Mouse (Mus musculus) embryonic facial prominence, embryonic 11.5 days (tissue): ENCODE measurements around the gene Fam155a. TPM values are rescaled to one million over a fixed set of nuclear protein-coding genes. Genes with fewer than 3 reads are reported as not detected.

Experiments used
- ATAC-seq: fragments of 200-750 bp; cut with Nextera tagmentation; replicated peaks from 2 replicates; pipeline ENCODE4 v1.8.0; 2017; ENCODE audit warnings: low read depth; ENCODE audit not compliant: insufficient number of reproducible peaks, low FRiP score, low TSS enrichment
- DNase-seq: peaks from one replicate; pipeline ENCODE4 v3.0.0-alpha.2; 2015; ENCODE audit warnings: low spot score
- H3K27ac ChIP-seq: fragments of 300-500 bp; sonication (generic); replicated peaks from 2 replicates; pipeline ENCODE4 v1.5.1; 2014; ENCODE audit warnings: mild to moderate bottlenecking, low read depth, low read length, control low read depth
- H3K27me3 ChIP-seq: fragments of 300-500 bp; sonication (generic); 2 replicates; pipeline ENCODE4 v1.6.1; 2014; ENCODE audit warnings: mild to moderate bottlenecking, low read length, moderate library complexity, mixed read lengths; ENCODE audit not compliant: control insufficient read depth, insufficient read depth
- H3K36me3 ChIP-seq: fragments of 300-500 bp; sonication (generic); replicated peaks from 2 replicates; pipeline ENCODE4 v1.6.1; 2014; ENCODE audit warnings: low read depth, mild to moderate bottlenecking, low read length, moderate library complexity, mixed read lengths; ENCODE audit not compliant: control insufficient read depth, insufficient read depth
- H3K4me1 ChIP-seq: fragments of 300-500 bp; sonication (generic); 2 replicates; pipeline ENCODE4 v1.6.1; 2014; ENCODE audit warnings: low read length, mixed read lengths; ENCODE audit not compliant: control insufficient read depth, insufficient read depth
- H3K4me2 ChIP-seq: fragments of 300-500 bp; sonication (generic); 2 replicates; pipeline ENCODE4 v1.6.1; 2014; ENCODE audit warnings: low read depth, mild to moderate bottlenecking, control low read depth, low read length, moderate library complexity
- H3K4me3 ChIP-seq: fragments of 300-500 bp; sonication (generic); 2 replicates; pipeline ENCODE4 v1.5.1; 2014; ENCODE audit warnings: low read depth, low read length, control low read depth
- H3K9ac ChIP-seq: fragments of 300-500 bp; sonication (generic); replicated peaks from 2 replicates; pipeline ENCODE4 v1.6.1; 2014; ENCODE audit warnings: mild to moderate bottlenecking, control low read depth, low read length
- H3K9me3 ChIP-seq: fragments of 300-500 bp; sonication (generic); replicated peaks from 2 replicates; pipeline ENCODE4 v1.6.1; 2016; ENCODE audit warnings: mild to moderate bottlenecking, low read length, inconsistent platforms, mixed read lengths; ENCODE audit not compliant: control insufficient read depth
- WGBS: fragments of 180-500 bp; shearing (Covaris S2); extraction: QIAGEN DNeasy Blood & Tissue Kit; methylation state at CpG from one replicate; pipeline ENCODE4 v1.1.7; 2014; 5-methylcytosine and 5-hydroxymethylcytosine counted together
- polyA plus RNA-seq: library from polyadenylated mRNA; unstranded; fragments of >200 nt; fragmentation: Nextera tagmentation; extraction: Ambion mirVana; gene quantifications from 2 replicates; pipeline ENCODE4 v1.2.1, GENCODE M21; 2014

Fam155a gene
- polyA plus RNA-seq, 1 experiment from 2014 or later = 0.83 TPM

DNA sequence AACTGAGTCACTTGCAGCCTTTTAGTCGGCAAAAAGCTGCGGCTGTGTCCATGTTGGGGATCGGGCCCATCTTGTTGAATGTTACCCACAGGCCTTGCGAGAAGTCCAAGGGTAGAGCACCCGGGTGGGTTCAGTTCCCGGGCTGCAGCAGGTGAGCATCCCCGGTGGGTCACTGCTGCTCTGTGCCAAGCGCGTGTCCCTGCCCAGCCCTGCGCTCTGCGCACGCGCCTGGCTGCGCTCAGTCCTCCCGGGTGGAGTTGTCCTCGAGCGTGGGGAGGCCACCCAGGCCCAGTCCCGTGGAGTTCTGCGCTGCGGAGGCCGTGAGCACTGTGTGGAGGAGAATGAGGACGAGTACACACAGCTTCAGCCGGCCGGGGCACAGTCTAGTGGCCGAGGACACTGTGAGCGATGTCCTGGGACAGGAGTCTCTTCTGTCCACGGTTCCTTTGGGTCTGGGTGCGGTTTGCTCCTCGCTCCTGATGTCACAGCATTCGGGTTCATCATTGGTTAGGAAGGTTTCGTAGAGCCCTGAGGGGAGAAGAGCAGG, 563.4 kb downstream of the Fam155a start:
- ATAC-seq = no peak

DNA sequence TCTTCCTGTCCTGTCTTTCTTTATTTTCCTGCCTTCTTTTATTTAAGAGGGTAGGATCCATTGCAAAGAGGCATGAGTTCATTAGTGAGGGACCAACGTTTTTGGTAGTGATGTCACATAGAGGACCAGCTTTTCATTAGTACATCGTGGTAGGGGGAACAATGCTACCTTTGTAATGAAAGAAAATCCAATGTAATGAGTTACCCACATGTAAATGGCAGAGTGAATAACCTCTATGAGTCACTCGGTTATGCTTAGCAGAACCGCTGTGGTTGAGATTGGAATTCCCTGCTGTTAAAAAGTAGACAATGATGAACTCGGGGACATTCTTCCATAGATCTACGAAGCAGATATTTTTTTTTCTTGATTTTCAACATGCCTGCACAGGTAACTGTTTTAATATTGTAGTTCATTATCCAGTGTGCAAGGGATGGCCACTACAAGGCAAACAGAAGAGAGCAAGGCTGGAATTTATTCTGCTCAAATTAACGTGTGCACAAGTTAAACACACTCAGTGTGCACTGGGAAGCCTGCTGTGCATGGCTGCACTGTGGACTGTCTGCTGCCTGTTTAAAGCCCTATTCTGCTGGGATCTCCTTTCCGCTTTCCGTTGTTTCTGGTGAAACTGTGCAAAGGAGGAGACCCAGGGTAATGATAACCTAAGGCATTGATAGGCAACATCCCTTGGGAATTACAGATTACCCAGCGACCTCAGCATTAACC, 566.5 kb downstream of the Fam155a start:
- H3K9me3 ChIP-seq = no peaks in the 10 kb centered on the region
- no peak for DNase-seq
- no peaks in the 10 kb centered on the region for H3K36me3 ChIP-seq
- H3K27me3 ChIP-seq = no peaks in the 10 kb centered on the region
- H3K4me2 ChIP-seq = no peak overlapping the region
- H3K9ac ChIP-seq = no peak overlapping the region
- 53% methylated on average over 10 of the region's 10 CpGs for WGBS
- H3K27ac ChIP-seq = no peak overlapping the region
- ATAC-seq = no peak
- no peaks in the 10 kb centered on the region for H3K4me1 ChIP-seq
- no peak overlapping the region for H3K4me3 ChIP-seq

More for the DNA sequence above, 563.4 kb downstream of the Fam155a start:
- no peaks in the 10 kb centered on the region for H3K36me3 ChIP-seq
- no peak overlapping the region for H3K4me3 ChIP-seq
- no peak overlapping the region for H3K27ac ChIP-seq
- no peaks in the 10 kb centered on the region for H3K9me3 ChIP-seq
- no peak overlapping the region for H3K9ac ChIP-seq
- 90% methylated on average over 31 of the region's 31 CpGs for WGBS
- DNase-seq = no peak
- no peaks in the 10 kb centered on the region for H3K4me1 ChIP-seq
- H3K4me2 ChIP-seq = no peak overlapping the region
- H3K27me3 ChIP-seq = no peaks in the 10 kb centered on the region

DNA sequence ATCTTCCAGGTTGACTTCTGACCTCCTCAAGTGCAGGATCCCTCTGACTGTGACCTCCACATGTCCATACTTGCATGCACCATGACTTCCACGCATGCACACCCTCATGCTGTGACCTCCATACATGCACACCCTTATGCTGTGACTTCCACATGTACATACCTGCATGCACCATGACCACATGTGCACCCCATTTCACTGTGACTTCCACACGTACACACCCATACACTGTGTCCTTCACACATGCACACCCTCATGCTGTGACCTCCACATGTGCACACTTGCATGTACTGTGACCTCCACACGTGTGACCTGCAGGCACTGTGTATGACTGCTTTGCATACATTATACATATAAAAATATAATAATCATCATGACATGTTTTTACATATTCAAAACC, 570.9 kb downstream of the Fam155a start:
- no peaks in the 10 kb centered on the region for H3K27me3 ChIP-seq
- H3K9me3 ChIP-seq = no peaks in the 10 kb centered on the region
- 82% methylated on average over 3 of the region's 3 CpGs for WGBS
- no peak overlapping the region for H3K27ac ChIP-seq
- no peak for DNase-seq
- H3K9ac ChIP-seq = no peak overlapping the region
- H3K36me3 ChIP-seq = no peaks in the 10 kb centered on the region
- no peak for ATAC-seq
- no peak overlapping the region for H3K4me3 ChIP-seq
- no peaks in the 10 kb centered on the region for H3K4me1 ChIP-seq
- no peak overlapping the region for H3K4me2 ChIP-seq

DNA sequence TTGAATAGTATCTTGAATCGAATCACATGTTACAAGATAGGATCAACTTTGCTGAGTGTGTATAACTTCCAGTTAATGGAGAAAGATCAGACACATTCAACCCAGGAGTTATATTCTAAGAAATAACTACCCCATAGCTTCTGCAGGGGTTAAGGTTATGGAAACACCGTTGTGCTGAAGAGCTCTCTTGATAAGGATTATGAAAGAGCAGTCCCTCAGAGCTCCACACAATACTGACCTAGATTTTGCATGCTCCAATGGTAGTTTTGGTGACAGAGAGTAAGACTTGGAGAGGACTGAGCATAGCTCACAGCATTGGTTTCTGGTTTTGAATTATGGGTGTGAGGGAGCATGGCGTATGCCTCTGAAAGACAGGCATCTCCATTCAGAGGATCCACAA, 579.3 kb downstream of the Fam155a start:
- H3K27ac ChIP-seq = no peak overlapping the region
- no peaks in the 10 kb centered on the region for H3K36me3 ChIP-seq
- DNase-seq (no peak), ATAC-seq (no peak)
- H3K4me1 ChIP-seq = no peaks in the 10 kb centered on the region
- no peaks in the 10 kb centered on the region for H3K27me3 ChIP-seq
- no peak overlapping the region for H3K4me2 ChIP-seq
- H3K9ac ChIP-seq = no peak overlapping the region
- no peak overlapping the region for H3K4me3 ChIP-seq
- H3K9me3 ChIP-seq = no peaks in the 10 kb centered on the region
- 81% methylated on average over 3 of the region's 3 CpGs for WGBS

DNA sequence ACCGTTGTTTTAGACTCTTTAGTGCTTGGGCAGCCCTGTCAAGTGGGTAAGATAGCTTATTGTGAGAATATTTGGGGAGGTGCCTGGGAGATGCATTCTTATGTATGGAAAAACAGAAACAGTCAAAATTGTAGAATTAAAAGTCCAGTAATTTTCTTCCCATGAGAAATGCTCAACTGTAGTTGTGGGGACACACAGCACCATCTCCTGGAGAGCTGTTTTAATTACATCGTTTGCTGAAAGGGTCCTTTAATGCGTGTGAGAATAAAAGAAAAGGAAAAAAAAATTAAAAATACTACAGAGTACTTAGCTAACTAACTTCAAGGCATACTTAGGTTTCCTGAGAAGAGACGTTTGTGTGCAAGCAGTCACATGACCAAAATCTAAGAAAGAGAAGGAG, 582.3 kb downstream of the Fam155a start:
- DNase-seq = peak; percentile 26

DNA sequence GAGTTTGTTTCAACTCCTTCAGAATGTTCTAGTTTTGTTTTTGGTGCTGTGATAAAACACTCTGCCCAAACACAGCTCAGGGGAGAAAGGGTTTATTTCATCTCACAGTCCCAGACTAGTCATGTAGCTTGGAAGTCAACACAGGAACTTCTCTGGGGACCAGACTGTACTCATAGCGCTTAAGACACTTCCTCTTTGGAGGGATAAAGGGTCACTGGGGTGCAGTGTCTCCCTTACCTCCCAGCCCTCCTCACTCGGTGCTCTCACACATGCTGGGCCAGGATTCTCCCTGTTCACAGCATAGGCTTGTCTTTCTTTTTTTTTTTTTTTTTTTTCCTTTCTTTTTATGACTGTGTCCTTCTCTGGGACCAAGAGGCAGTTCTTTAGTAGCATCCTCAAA, 585.8 kb downstream of the Fam155a start:
- Histone ChIP-seq H3K9ac (no peak overlapping the region), H3K27ac (no peak overlapping the region), H3K4me1 (no peaks in the 10 kb centered on the region), H3K27me3 (no peaks in the 10 kb centered on the region), H3K9me3 (no peaks in the 10 kb centered on the region), H3K4me3 (no peak overlapping the region), H3K36me3 (no peaks in the 10 kb centered on the region), H3K4me2 (no peak overlapping the region)
- WGBS = 60% methylated on average over 2 of the region's 2 CpGs
- ATAC-seq (no peak), DNase-seq (no peak)

More for the DNA sequence above, 582.3 kb downstream of the Fam155a start:
- Histone ChIP-seq H3K4me3 (no peak overlapping the region), H3K4me1 (no peaks in the 10 kb centered on the region), H3K27ac (no peak overlapping the region), H3K4me2 (no peak overlapping the region), H3K27me3 (no peaks in the 10 kb centered on the region), H3K9me3 (no peaks in the 10 kb centered on the region), H3K36me3 (no peaks in the 10 kb centered on the region), H3K9ac (no peak overlapping the region)
- WGBS = 40% methylated on average over 4 of the region's 4 CpGs
- ATAC-seq = no peak

DNA sequence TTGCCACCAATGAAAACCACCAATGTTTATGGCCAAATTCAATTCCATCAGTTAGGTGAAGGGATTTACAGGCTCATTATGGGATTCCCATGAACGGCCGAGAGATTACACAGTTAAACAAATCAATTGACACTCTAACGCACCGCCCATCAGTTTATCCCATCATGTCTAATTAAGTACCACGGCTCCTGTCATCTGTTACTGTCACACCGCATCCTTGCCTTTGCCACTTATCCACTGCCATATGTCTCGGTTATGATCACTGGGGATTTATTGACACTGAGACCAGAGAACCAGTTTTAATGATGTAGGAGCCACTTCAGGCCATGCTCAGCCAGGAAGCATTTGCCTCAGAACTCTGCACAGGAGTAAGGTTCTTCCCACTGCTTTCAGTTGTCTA, 588.5 kb downstream of the Fam155a start:
- ATAC-seq = no peak
- Histone ChIP-seq H3K9ac (no peak overlapping the region), H3K9me3 (no peaks in the 10 kb centered on the region), H3K4me3 (no peak overlapping the region), H3K4me2 (no peak overlapping the region), H3K36me3 (no peaks in the 10 kb centered on the region), H3K27ac (no peak overlapping the region), H3K4me1 (no peaks in the 10 kb centered on the region), H3K27me3 (no peaks in the 10 kb centered on the region)
- 90% methylated on average over 7 of the region's 7 CpGs for WGBS
- no peak for DNase-seq

DNA sequence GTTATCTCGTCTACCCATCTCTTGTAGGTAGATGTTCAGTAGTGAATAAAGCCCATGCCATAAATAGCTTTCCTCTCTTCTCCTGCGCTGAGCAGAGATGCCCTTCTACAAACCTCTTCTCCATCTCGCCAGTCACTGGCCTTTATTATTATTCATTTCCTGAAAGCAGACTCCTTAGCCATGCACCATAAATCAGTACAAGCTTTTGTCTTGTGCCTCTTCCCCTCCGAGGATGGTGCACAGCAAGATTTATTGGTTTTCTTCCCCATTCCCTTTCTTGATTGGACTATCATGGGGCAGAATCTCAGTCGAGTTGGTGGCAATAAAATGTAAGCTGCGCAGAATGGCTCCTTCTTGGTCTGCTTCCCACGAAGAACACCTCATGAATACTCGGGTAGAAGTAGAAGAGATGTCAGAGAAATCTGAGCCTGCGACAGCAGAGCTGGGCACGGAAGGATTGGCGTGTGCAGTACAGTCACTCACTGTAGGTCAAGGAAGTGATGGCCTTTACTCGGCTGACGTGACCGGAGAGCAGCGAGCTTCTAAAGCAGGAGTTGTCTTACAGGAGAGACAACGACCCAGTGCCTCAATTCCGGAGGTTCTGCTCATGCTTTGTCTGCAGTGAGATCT, 590.2 kb downstream of the Fam155a start:
- ATAC-seq = no peak
- no peak overlapping the region for H3K4me2 ChIP-seq
- H3K27ac ChIP-seq = no peak overlapping the region
- H3K4me1 ChIP-seq = no peaks in the 10 kb centered on the region
- DNase-seq = no peak
- H3K9ac ChIP-seq = no peak overlapping the region
- H3K4me3 ChIP-seq = no peak overlapping the region
- no peaks in the 10 kb centered on the region for H3K27me3 ChIP-seq
- 85% methylated on average over 17 of the region's 17 CpGs for WGBS
- no peaks in the 10 kb centered on the region for H3K9me3 ChIP-seq
- H3K36me3 ChIP-seq = no peaks in the 10 kb centered on the region
